In the genomic region with DNA sequence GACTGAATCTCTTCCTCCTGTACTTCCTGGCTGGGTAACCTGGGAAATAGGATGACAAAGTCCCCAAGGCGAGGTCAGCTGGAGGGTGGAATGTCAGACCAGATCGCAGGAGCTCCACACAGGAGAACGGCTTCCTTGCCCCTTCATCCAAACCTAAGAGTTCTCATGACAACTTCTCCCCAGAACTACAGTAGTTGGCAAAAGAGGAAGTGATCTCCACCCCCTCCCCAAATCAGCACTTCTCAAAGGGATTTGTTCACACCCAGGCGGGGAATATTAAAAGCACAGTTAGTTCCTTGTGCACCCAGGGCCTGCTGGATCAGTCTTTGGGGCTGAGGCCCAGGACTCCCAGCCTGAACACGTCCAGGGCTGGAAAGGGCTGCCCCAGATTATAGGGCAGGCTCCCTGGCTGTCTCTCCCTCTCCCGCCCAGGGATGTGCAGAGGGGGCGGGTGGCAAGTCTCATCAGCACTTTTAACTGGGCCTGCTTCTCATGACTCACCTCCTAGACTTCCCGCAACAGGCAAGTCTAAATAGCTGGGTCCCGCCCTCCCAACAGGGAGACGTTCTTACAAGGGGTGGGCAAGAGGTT, we compare ENCODE assay signal across 8 mouse cellular contexts. TPM values are rescaled to one million over a fixed set of nuclear protein-coding genes. Genes with fewer than 3 reads are reported as not detected.
DNase-seq lines count a peak whose midpoint lies in the region; ATAC-seq and TF ChIP-seq lines count a peak whose summit lies in the region.

No protein-coding gene starts in this region.

- no peak for TF ChIP-seq POLR2A in small intestine, adult 2 months (IDR thresholded peaks at IDR 0.05; ENCODE audit: low read depth, low read length)

- DNase-seq in heart, adult 11 months, result peak; percentile 98
- DNase-seq in heart, embryonic 10.5 days (ENCODE audit: low spot score), result no peak
- DNase-seq in R1 (ENCODE audit: low read depth, low spot score), result peak; percentile 56
- peak; percentile 61 for DNase-seq in fibroblast of lung, adult 2 months (ENCODE audit: low read depth)
- peak; percentile 39 for DNase-seq in liver, postnatal 0 days
- DNase-seq in ovary, postnatal 10 days (ENCODE audit: low spot score), result no peak

- no peak for TF ChIP-seq EP300 in liver, postnatal 0 days (IDR thresholded peaks at IDR 0.05; ENCODE audit: low read depth)

- 33% methylated on average over 10 of the region's 10 CpGs for WGBS in heart, embryonic 10.5 days
- WGBS in intestine, embryonic 15.5 days, result 40% methylated on average over 10 of the region's 10 CpGs
- WGBS in liver, postnatal 0 days (ENCODE audit: insufficient replicate concordance), result 46% methylated on average over 10 of the region's 10 CpGs
- WGBS in small intestine, adult 2 months, result 15% methylated on average over 10 of the region's 10 CpGs

- H3K4me2 ChIP-seq in intestine, embryonic 15.5 days (replicated peaks), result peak overlapping the region; percentile 87
- H3K4me2 ChIP-seq in liver, postnatal 0 days (ENCODE audit: low read depth, low read length), result peak overlapping the region; percentile 87

- peaks cover 51% of the 10 kb centered on the region; the same call in 1 of the 2 replicates for H3K27me3 ChIP-seq in heart, embryonic 10.5 days (ENCODE audit: insufficient read depth, poor library complexity, severe bottlenecking)
- H3K27me3 ChIP-seq in intestine, embryonic 15.5 days (replicated peaks), result no peaks in the 10 kb centered on the region
- no peaks in the 10 kb centered on the region for H3K27me3 ChIP-seq in liver, postnatal 0 days (ENCODE audit: insufficient read depth, low read length)
- H3K27me3 ChIP-seq in small intestine, adult 2 months (ENCODE audit: control insufficient read depth, insufficient read depth, low read length), result no peaks in the 10 kb centered on the region

- no peaks in the 10 kb centered on the region for H3K36me3 ChIP-seq in heart, embryonic 10.5 days
- no peaks in the 10 kb centered on the region for H3K36me3 ChIP-seq in intestine, embryonic 15.5 days
- no peaks in the 10 kb centered on the region for H3K36me3 ChIP-seq in liver, postnatal 0 days (replicated peaks; ENCODE audit: insufficient read depth, low read length)
- no peaks in the 10 kb centered on the region for H3K36me3 ChIP-seq in small intestine, adult 2 months (ENCODE audit: control insufficient read depth, insufficient read depth, low read length)

- H3K4me1 ChIP-seq in heart, embryonic 10.5 days, result peaks cover 40% of the 10 kb centered on the region
- peaks cover 35% of the 10 kb centered on the region for H3K4me1 ChIP-seq in intestine, embryonic 15.5 days (replicated peaks)
- peaks cover 11% of the 10 kb centered on the region for H3K4me1 ChIP-seq in liver, postnatal 0 days (ENCODE audit: insufficient read depth)
- H3K4me1 ChIP-seq in small intestine, adult 2 months (ENCODE audit: control insufficient read depth, insufficient read depth, insufficient read length, low read length), result peaks cover 26% of the 10 kb centered on the region

- ATAC-seq in intestine, embryonic 15.5 days, result peak; percentile 4
- ATAC-seq in liver, postnatal 0 days, result no peak

- no peak overlapping the region for H3K27ac ChIP-seq in heart, embryonic 10.5 days
- peak overlapping the region; percentile 92 for H3K27ac ChIP-seq in intestine, embryonic 15.5 days
- H3K27ac ChIP-seq in liver, postnatal 0 days (ENCODE audit: low read depth), result peak overlapping the region; percentile 93
- H3K27ac ChIP-seq in small intestine, adult 2 months (ENCODE audit: insufficient read depth, low read depth, low read length), result peak overlapping the region; percentile 97

- no peaks in the 10 kb centered on the region for H3K9me3 ChIP-seq in heart, embryonic 10.5 days
- H3K9me3 ChIP-seq in intestine, embryonic 15.5 days, result no peaks in the 10 kb centered on the region
- no peaks in the 10 kb centered on the region for H3K9me3 ChIP-seq in liver, postnatal 0 days (ENCODE audit: low read length)

- no peak overlapping the region for H3K9ac ChIP-seq in intestine, embryonic 15.5 days
- peak overlapping the region; percentile 84 for H3K9ac ChIP-seq in liver, postnatal 0 days (replicated peaks)

- no peak for TF ChIP-seq CTCF in liver, postnatal 0 days (IDR thresholded peaks at IDR 0.05; ENCODE audit: low read depth)
- TF ChIP-seq CTCF in small intestine, adult 2 months (IDR thresholded peaks at IDR 0.05; ENCODE audit: extremely low read depth, insufficient read length, insufficient replicate concordance, low read depth, low read length), result no peak

- no peak overlapping the region for H3K4me3 ChIP-seq in heart, embryonic 10.5 days
- peak overlapping the region; percentile 71 for H3K4me3 ChIP-seq in intestine, embryonic 15.5 days (replicated peaks)
- H3K4me3 ChIP-seq in liver, postnatal 0 days (ENCODE audit: low read depth, low read length), result 0 out of 2 replicates have a peak overlapping the region, but pooled peaks have one; percentile 78
- H3K4me3 ChIP-seq in small intestine, adult 2 months (ENCODE audit: low read depth, low read length), result peak overlapping the region; percentile 40

RNA-seq across cellular contexts. Expression of gene Dhrs3, which starts 1.4 kb away (rescaled TPM):
- polyA plus RNA-seq in heart, embryonic 10.5 days (2016; fragmentation: Nextera tagmentation; extraction: Ambion mirVana), result 7.0 and 21.2 TPM in 2 replicates
- 109 and 115 TPM in 2 replicates for polyA plus RNA-seq in intestine, embryonic 15.5 days (2015; fragmentation: Nextera tagmentation; extraction: Ambion mirVana)
- polyA plus RNA-seq in liver, postnatal 0 days (2015; fragmentation: Nextera tagmentation; extraction: Ambion mirVana), result 49.8 and 52.8 TPM in 2 replicates
- 30.7 and 71.2 TPM in 2 replicates for polyA plus RNA-seq in small intestine, adult 2 months (2012; rRNA removed)

Comparison
In these comparisons a context has a peak if more than half of its experiments do, and no peak if none do; other contexts are left out.
1. DNase-seq: peak in heart, adult 11 months (single experiment), R1 (single experiment), fibroblast of lung, adult 2 months (single experiment) and liver, postnatal 0 days (single experiment); none in heart, embryonic 10.5 days (single experiment) and ovary, postnatal 10 days (single experiment).